Mouse (Mus musculus) heart, adult 9 months (tissue): Measurements from ENCODE around the gene Nmnat2.

Experiments
- DNase-seq, 2 experiments: peaks; one replicate each; pipeline ENCODE4 v3.0.0; 2022; ENCODE audit warnings: low spot score in 2 of 2

The Nmnat2 gene

GRCm38 (mm10) chr1:153125287-153126275 is 170.8 kb downstream of the Nmnat2 start:
- no peak for DNase-seq

- DNase-seq = peak; percentile 90 to 93
These were observed 171.9 kb downstream of the Nmnat2 start for GRCm38 (mm10) chr1:153126491-153127381.

DNA sequence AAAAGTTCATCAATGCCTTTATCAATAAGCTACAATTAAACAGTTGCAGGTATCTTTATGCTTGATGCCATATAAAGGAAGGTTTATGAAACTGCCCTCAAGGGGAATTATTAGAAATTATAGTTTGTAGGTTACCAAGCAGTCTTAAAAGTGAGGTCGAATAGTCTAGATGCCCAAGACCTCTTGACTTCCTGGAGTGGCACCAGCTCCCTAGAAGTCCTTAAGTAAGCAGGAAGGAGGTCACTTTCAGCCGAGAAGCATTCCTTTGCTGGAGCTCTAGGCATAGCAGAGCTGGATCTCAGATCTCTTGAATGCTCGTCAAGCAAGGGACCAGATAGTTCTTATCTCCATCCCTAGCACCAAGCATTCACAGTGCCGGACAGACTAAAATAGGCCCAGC is 172.8 kb downstream of the Nmnat2 start:
- DNase-seq = no peak

DNA sequence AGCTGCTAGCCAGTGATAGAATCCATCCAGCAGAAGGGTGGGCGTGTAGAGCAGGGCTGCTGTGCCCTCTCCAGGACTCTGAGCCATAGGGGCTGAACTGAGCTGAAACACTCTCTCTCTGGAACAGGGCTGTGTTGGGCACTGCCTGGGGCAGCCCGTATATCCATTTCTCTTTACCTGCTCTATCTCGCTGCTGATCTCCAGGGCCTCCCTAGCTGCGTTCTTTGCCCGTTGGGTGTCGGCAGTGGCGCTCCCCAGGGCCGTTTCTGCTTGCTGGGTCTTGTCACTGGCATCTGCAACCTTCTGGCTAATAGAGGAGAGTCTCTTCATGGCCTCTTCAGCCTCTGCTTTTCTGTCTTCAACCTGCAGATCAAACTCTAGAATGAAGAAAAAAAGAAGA is 174.0 kb downstream of the Nmnat2 start:
- DNase-seq = no peak

- DNase-seq = peak; percentile 68 to 77
These were observed 175.4 kb downstream of the Nmnat2 start for GRCm38 (mm10) chr1:153129992-153130713.

DNA sequence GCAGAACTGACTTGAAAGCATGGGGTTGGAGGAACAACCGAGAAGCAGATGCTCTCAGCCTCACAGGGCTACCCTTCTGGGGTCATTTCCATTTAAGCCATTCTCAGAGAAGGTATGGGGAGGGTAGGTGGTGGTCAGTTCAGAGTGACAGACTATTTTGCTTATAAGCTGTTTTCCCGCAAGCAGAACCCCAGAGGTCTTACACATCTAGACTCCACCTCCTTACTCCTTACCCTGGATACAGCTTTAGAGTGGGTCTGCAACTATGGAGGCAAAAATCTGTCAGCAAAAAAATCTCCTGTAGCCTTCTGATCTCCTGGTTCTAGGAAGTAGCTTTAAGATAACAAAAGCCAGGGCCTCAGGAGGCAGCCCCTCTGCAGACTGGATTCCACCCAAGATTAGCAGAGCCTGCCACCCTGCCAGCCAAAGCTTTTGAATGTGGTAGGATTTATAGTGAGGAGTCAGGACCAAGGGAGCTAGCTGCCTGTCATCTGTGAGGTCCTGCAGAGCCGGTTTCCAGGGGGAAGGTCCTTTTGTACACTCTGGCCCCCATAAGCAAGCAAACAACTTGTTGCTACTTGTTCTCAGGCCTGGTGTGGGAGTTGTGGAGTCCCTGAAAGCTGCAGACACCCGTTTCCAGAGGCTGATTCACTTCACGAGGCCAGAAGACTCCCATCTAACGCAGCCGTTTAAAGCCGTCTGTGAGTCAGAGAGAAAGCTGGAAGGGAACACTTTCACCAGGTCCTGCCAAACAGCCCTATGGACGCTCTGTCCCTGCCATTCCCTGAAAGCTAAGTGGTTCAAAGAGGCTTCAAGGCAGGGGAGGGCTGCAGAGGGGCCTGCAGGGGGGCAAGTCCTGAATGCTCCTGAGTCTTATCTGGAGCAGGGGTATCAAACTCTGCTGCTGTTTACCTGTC is 179.3 kb downstream of the Nmnat2 start:
- peak; percentile 83 for DNase-seq

DNA sequence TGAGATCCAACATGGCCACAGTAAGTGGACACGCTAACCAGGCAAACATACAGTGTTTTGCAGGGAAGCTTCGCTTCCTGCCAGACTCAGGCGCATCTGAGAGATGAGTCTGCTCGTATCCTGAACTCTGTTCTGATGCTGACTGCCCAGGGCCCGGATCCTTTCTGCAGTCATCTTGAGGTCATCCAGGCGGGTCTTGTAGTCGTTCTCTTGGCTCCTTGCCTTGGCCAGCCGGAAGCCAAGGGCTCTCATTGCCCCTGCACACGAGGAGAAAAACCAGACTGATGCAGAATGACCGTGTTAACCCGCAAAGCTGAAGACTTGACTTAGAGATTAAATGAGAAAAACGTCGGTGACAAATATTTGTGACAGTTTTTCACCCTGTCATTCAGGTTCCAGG is 181.9 kb downstream of the Nmnat2 start:
- peak; percentile 52 to 61 for DNase-seq

- no peak for DNase-seq
These were observed 183.7 kb downstream of the Nmnat2 start for GRCm38 (mm10) chr1:153138486-153138885.

- DNase-seq = no peak
These were observed 184.8 kb downstream of the Nmnat2 start for GRCm38 (mm10) chr1:153139635-153140034.

GRCm38 (mm10) chr1:153140265-153140664 is 185.5 kb downstream of the Nmnat2 start:
- no peak for DNase-seq

GRCm38 (mm10) chr1:153140747-153141228 is 186.0 kb downstream of the Nmnat2 start:
- DNase-seq = no peak

GRCm38 (mm10) chr1:153144021-153144420 is 189.2 kb downstream of the Nmnat2 start:
- DNase-seq = no peak

- DNase-seq = no peak
These were observed 191.0 kb downstream of the Nmnat2 start for GRCm38 (mm10) chr1:153145791-153146190.

GRCm38 (mm10) chr1:153152594-153152993 is 197.8 kb downstream of the Nmnat2 start:
- DNase-seq = no peak

GRCm38 (mm10) chr1:153153619-153154137 is 198.9 kb downstream of the Nmnat2 start:
- DNase-seq = no peak

GRCm38 (mm10) chr1:153155364-153155763 is 200.6 kb downstream of the Nmnat2 start:
- peak; percentile 60 to 67 for DNase-seq

- DNase-seq = peak; percentile 61 to 80
These were observed 202.3 kb downstream of the Nmnat2 start for GRCm38 (mm10) chr1:153157021-153157623.

- no peak for DNase-seq
These were observed 204.3 kb downstream of the Nmnat2 start for GRCm38 (mm10) chr1:153159137-153159536.

GRCm38 (mm10) chr1:153163831-153164230 is 209.0 kb downstream of the Nmnat2 start:
- DNase-seq = no peak

GRCm38 (mm10) chr1:153168293-153168692 is 213.5 kb downstream of the Nmnat2 start:
- DNase-seq = no peak
